Mouse (Mus musculus): ENCODE data around the gene Grm5. TPM values are rescaled to one million over a fixed set of nuclear protein-coding genes. Genes with fewer than 3 reads are reported as not detected.
A peak's percentile ranks its signal among the peaks of the same experiment; 100 is the strongest.

Gene Grm5
- 25.1 and 27.1 TPM in 2 replicates for polyA plus RNA-seq (2015; fragmentation: Nextera tagmentation; extraction: Ambion mirVana)

- H3K4me3 ChIP-seq: peak within 1 kb of the TSS; percentile 52
- H3K9me3 ChIP-seq: no peaks in the 10 kb centered on the region
- H3K27ac ChIP-seq: peak within 1 kb of the TSS; percentile 89
- H3K4me1 ChIP-seq (replicated peaks): peaks cover 7% of the 10 kb centered on the region; the same call in 1 of the 2 replicates
- ATAC-seq (ENCODE audit: low FRiP score): peak; percentile 22
- no peaks in the 10 kb centered on the region for H3K36me3 ChIP-seq
- H3K27me3 ChIP-seq: peaks cover 20% of the 10 kb centered on the region
- peak within 1 kb of the TSS; percentile 72 for H3K4me2 ChIP-seq
- peak within 1 kb of the TSS; percentile 77 for H3K9ac ChIP-seq
- WGBS: 10% methylated on average over 2 of the region's 2 CpGs
Measured at GRCm38 (mm10) chr7:87583868-87584267, at the start of gene Grm5. Gene Grm5, plus strand, starts transcription at chr7:87584168.

GRCm38 (mm10) chr7:87539031-87539430 lies 44.9 kb upstream of the Grm5 start:
- Histone ChIP-seq H3K4me2 (no peak overlapping the region), H3K4me1 (replicated peaks) (no peaks in the 10 kb centered on the region), H3K27me3 (no peaks in the 10 kb centered on the region), H3K9ac (no peak overlapping the region), H3K9me3 (no peaks in the 10 kb centered on the region), H3K27ac (no peak overlapping the region), H3K4me3 (no peak overlapping the region), H3K36me3 (no peaks in the 10 kb centered on the region)
- no peak for ATAC-seq (ENCODE audit: low FRiP score)

- H3K4me3 ChIP-seq: no peak overlapping the region
- no peak for ATAC-seq (ENCODE audit: low FRiP score)
- H3K9ac ChIP-seq: no peak overlapping the region
Measured at GRCm38 (mm10) chr7:87565300-87565699, 18.7 kb upstream of the Grm5 start.

GRCm38 (mm10) chr7:87566476-87566875 lies 17.5 kb upstream of the Grm5 start:
- H3K27me3 ChIP-seq: no peaks in the 10 kb centered on the region
- H3K36me3 ChIP-seq: no peaks in the 10 kb centered on the region
- H3K9ac ChIP-seq: no peak overlapping the region
- H3K27ac ChIP-seq: no peak overlapping the region
- no peaks in the 10 kb centered on the region for H3K4me1 ChIP-seq (replicated peaks)
- no peak overlapping the region for H3K4me3 ChIP-seq
- H3K9me3 ChIP-seq: 0 out of 2 replicates have a peak, but pooled peaks cover 1% of the 10 kb centered on the region
- H3K4me2 ChIP-seq: no peak overlapping the region
- no peak for ATAC-seq (ENCODE audit: low FRiP score)

More at GRCm38 (mm10) chr7:87565300-87565699, 18.7 kb upstream of the Grm5 start:
- no peaks in the 10 kb centered on the region for H3K36me3 ChIP-seq
- no peak overlapping the region for H3K4me2 ChIP-seq
- 0 out of 2 replicates have a peak, but pooled peaks cover 3% of the 10 kb centered on the region for H3K9me3 ChIP-seq
- H3K27ac ChIP-seq: no peak overlapping the region
- no peaks in the 10 kb centered on the region for H3K27me3 ChIP-seq
- H3K4me1 ChIP-seq (replicated peaks): no peaks in the 10 kb centered on the region
- 55% methylated on average over 1 of the region's 1 CpGs for whole genome bisulfite sequencing

GRCm38 (mm10) chr7:87584281-87584701 lies 323 bp downstream of the Grm5 start:
- Histone ChIP-seq H3K4me3 (peak overlapping the region; percentile 52), H3K36me3 (no peaks in the 10 kb centered on the region), H3K27me3 (peaks cover 20% of the 10 kb centered on the region), H3K4me2 (peak overlapping the region; percentile 72), H3K27ac (peak overlapping the region; percentile 89), H3K9ac (peak overlapping the region; percentile 77), H3K9me3 (no peaks in the 10 kb centered on the region), H3K4me1 (replicated peaks) (peaks cover 7% of the 10 kb centered on the region; the same call in 1 of the 2 replicates)
- ATAC-seq (ENCODE audit: low FRiP score): peak; percentile 98
- under 1% methylated on average over 28 of the region's 28 CpGs for WGBS

- Histone ChIP-seq H3K4me1 (replicated peaks) (peaks cover 7% of the 10 kb centered on the region; the same call in 1 of the 2 replicates), H3K9ac (peak overlapping the region; percentile 65), H3K4me2 (peak overlapping the region; percentile 72), H3K27me3 (peaks cover 20% of the 10 kb centered on the region), H3K9me3 (no peaks in the 10 kb centered on the region), H3K27ac (0 out of 2 replicates have a peak overlapping the region, but pooled peaks have one; percentile 12), H3K4me3 (peak overlapping the region; percentile 35), H3K36me3 (no peaks in the 10 kb centered on the region)
- 17% methylated on average over 10 of the region's 10 CpGs for WGBS
- 0 out of 2 replicates have a peak, but pooled peaks have one; percentile 22 for ATAC-seq (ENCODE audit: low FRiP score)
Measured at GRCm38 (mm10) chr7:87586271-87586937, 2.4 kb downstream of the Grm5 start.

- H3K4me3 ChIP-seq: no peak overlapping the region
Measured at GRCm38 (mm10) chr7:87587976-87588375, 4.0 kb downstream of the Grm5 start.

GRCm38 (mm10) chr7:87626251-87626650 lies 42.3 kb downstream of the Grm5 start:
- Histone ChIP-seq H3K4me2 (no peak overlapping the region), H3K4me1 (replicated peaks) (no peaks in the 10 kb centered on the region), H3K9me3 (no peaks in the 10 kb centered on the region), H3K36me3 (no peaks in the 10 kb centered on the region), H3K27ac (no peak overlapping the region), H3K9ac (no peak overlapping the region), H3K4me3 (no peak overlapping the region), H3K27me3 (no peaks in the 10 kb centered on the region)
- 81% methylated on average over 2 of the region's 2 CpGs for WGBS
- no peak for ATAC-seq (ENCODE audit: low FRiP score)

More at GRCm38 (mm10) chr7:87587976-87588375, 4.0 kb downstream of the Grm5 start:
- no peak overlapping the region for H3K9ac ChIP-seq
- H3K27ac ChIP-seq: no peak overlapping the region
- no peak for ATAC-seq (ENCODE audit: low FRiP score)
- H3K36me3 ChIP-seq: no peaks in the 10 kb centered on the region
- peaks cover 7% of the 10 kb centered on the region; the same call in 1 of the 2 replicates for H3K4me1 ChIP-seq (replicated peaks)
- H3K27me3 ChIP-seq: peaks cover 20% of the 10 kb centered on the region
- no peak overlapping the region for H3K4me2 ChIP-seq
- WGBS: 41% methylated on average over 1 of the region's 1 CpGs
- H3K9me3 ChIP-seq: no peaks in the 10 kb centered on the region

- H3K4me1 ChIP-seq (replicated peaks): no peaks in the 10 kb centered on the region
- ATAC-seq (ENCODE audit: low FRiP score): no peak
- 20% methylated on average over 1 of the region's 1 CpGs for WGBS
Measured at GRCm38 (mm10) chr7:87635530-87635929, 51.6 kb downstream of the Grm5 start.

GRCm38 (mm10) chr7:87650610-87651009 lies 66.6 kb downstream of the Grm5 start:
- no peak overlapping the region for H3K4me2 ChIP-seq
- H3K9me3 ChIP-seq: no peaks in the 10 kb centered on the region
- H3K27me3 ChIP-seq: no peaks in the 10 kb centered on the region
- WGBS: 86% methylated on average over 3 of the region's 3 CpGs
- H3K4me1 ChIP-seq (replicated peaks): no peaks in the 10 kb centered on the region
- H3K9ac ChIP-seq: no peak overlapping the region
- no peak overlapping the region for H3K27ac ChIP-seq
- no peak overlapping the region for H3K4me3 ChIP-seq
- ATAC-seq (ENCODE audit: low FRiP score): no peak
- no peaks in the 10 kb centered on the region for H3K36me3 ChIP-seq

More at GRCm38 (mm10) chr7:87635530-87635929, 51.6 kb downstream of the Grm5 start:
- no peaks in the 10 kb centered on the region for H3K36me3 ChIP-seq
- no peaks in the 10 kb centered on the region for H3K9me3 ChIP-seq
- no peak overlapping the region for H3K27ac ChIP-seq
- H3K27me3 ChIP-seq: no peaks in the 10 kb centered on the region
- H3K9ac ChIP-seq: no peak overlapping the region
- H3K4me2 ChIP-seq: no peak overlapping the region
- no peak overlapping the region for H3K4me3 ChIP-seq

- H3K36me3 ChIP-seq: no peaks in the 10 kb centered on the region
- H3K4me3 ChIP-seq: no peak overlapping the region
- no peak for ATAC-seq (ENCODE audit: low FRiP score)
- H3K4me2 ChIP-seq: no peak overlapping the region
- 61% methylated on average over 3 of the region's 3 CpGs for WGBS
- H3K4me1 ChIP-seq (replicated peaks): no peaks in the 10 kb centered on the region
- no peak overlapping the region for H3K27ac ChIP-seq
- no peak overlapping the region for H3K9ac ChIP-seq
- H3K9me3 ChIP-seq: no peaks in the 10 kb centered on the region
- no peaks in the 10 kb centered on the region for H3K27me3 ChIP-seq
Measured at GRCm38 (mm10) chr7:87661794-87662193, 77.8 kb downstream of the Grm5 start.

GRCm38 (mm10) chr7:87664041-87664440 lies 80.1 kb downstream of the Grm5 start:
- Histone ChIP-seq H3K4me1 (replicated peaks) (no peaks in the 10 kb centered on the region), H3K9me3 (no peaks in the 10 kb centered on the region), H3K27ac (no peak overlapping the region), H3K9ac (no peak overlapping the region), H3K4me3 (no peak overlapping the region), H3K27me3 (no peaks in the 10 kb centered on the region), H3K36me3 (no peaks in the 10 kb centered on the region), H3K4me2 (no peak overlapping the region)
- no peak for ATAC-seq (ENCODE audit: low FRiP score)
- 85% methylated on average over 2 of the region's 2 CpGs for WGBS

GRCm38 (mm10) chr7:87716393-87716792 lies 132.4 kb downstream of the Grm5 start:
- ATAC-seq (ENCODE audit: low FRiP score): no peak
- no peaks in the 10 kb centered on the region for H3K4me1 ChIP-seq (replicated peaks)
- WGBS: 85% methylated on average over 1 of the region's 1 CpGs
- H3K27me3 ChIP-seq: no peaks in the 10 kb centered on the region
- H3K4me3 ChIP-seq: no peak overlapping the region
- no peak overlapping the region for H3K27ac ChIP-seq
- no peak overlapping the region for H3K9ac ChIP-seq
- no peaks in the 10 kb centered on the region for H3K9me3 ChIP-seq
- no peak overlapping the region for H3K4me2 ChIP-seq
- no peaks in the 10 kb centered on the region for H3K36me3 ChIP-seq

Measured in hindbrain, embryonic 13.5 days (tissue).